Mouse (Mus musculus): ENCODE data around the gene Serinc5. TPM values are rescaled to one million over a fixed set of nuclear protein-coding genes. Genes with fewer than 3 reads are reported as not detected.
"Not testable (repeated sequence)": the region's sequence is repeated elsewhere in the genome, so short reads cannot be mapped to it uniquely, and the experiment has no call there.

The Serinc5 gene
- polyA plus RNA-seq, 1 experiment from 2014 or later: 14.1 TPM

GRCm38 (mm10) chr13:92675897-92676584 is 65.2 kb downstream of the Serinc5 start:
- no peaks in the 10 kb centered on the region for H3K27me3 ChIP-seq
- H3K4me2 ChIP-seq (replicated peaks): no peak overlapping the region
- H3K36me3 ChIP-seq: no peaks in the 10 kb centered on the region
- no peak overlapping the region for H3K4me3 ChIP-seq (replicated peaks)
- H3K27ac ChIP-seq: no peak overlapping the region
- H3K9me3 ChIP-seq: no peaks in the 10 kb centered on the region
- no peak for ATAC-seq
- no peak overlapping the region for H3K9ac ChIP-seq (replicated peaks)
- 0 out of 2 replicates have a peak, but pooled peaks cover 4% of the 10 kb centered on the region for H3K4me1 ChIP-seq (replicated peaks)
- WGBS: 78% methylated on average over 11 of the region's 11 CpGs

- H3K9me3 ChIP-seq: no peaks in the 10 kb centered on the region
- no peak for ATAC-seq
- no peak overlapping the region for H3K9ac ChIP-seq (replicated peaks)
- 74% methylated on average over 4 of the region's 4 CpGs for WGBS
- H3K4me1 ChIP-seq (replicated peaks): 0 out of 2 replicates have a peak, but pooled peaks cover 4% of the 10 kb centered on the region
- no peaks in the 10 kb centered on the region for H3K36me3 ChIP-seq
- no peak overlapping the region for H3K4me2 ChIP-seq (replicated peaks)
- H3K27me3 ChIP-seq: no peaks in the 10 kb centered on the region
- no peak overlapping the region for H3K4me3 ChIP-seq (replicated peaks)
- H3K27ac ChIP-seq: no peak overlapping the region
Measured at GRCm38 (mm10) chr13:92677656-92678055, 66.8 kb downstream of the Serinc5 start.

- ATAC-seq: no peak
- H3K36me3 ChIP-seq: no peaks in the 10 kb centered on the region
- H3K9ac ChIP-seq (replicated peaks): no peak overlapping the region
- WGBS: 77% methylated on average over 7 of the region's 7 CpGs
- 0 out of 2 replicates have a peak, but pooled peaks cover 4% of the 10 kb centered on the region for H3K4me1 ChIP-seq (replicated peaks)
- no peaks in the 10 kb centered on the region for H3K9me3 ChIP-seq
- H3K27me3 ChIP-seq: no peaks in the 10 kb centered on the region
- H3K4me3 ChIP-seq (replicated peaks): no peak overlapping the region
- no peak overlapping the region for H3K27ac ChIP-seq
- H3K4me2 ChIP-seq (replicated peaks): no peak overlapping the region
Measured at GRCm38 (mm10) chr13:92679661-92680060, 68.8 kb downstream of the Serinc5 start.

- no peaks in the 10 kb centered on the region for H3K9me3 ChIP-seq
- no peaks in the 10 kb centered on the region for H3K27me3 ChIP-seq
- H3K36me3 ChIP-seq: peaks cover 4% of the 10 kb centered on the region; the same call in 1 of the 2 replicates
- H3K4me1 ChIP-seq (replicated peaks): no peaks in the 10 kb centered on the region
- no peak for ATAC-seq
- H3K27ac ChIP-seq: no peak overlapping the region
- no peak overlapping the region for H3K4me2 ChIP-seq (replicated peaks)
- WGBS: 88% methylated on average over 2 of the region's 2 CpGs
- H3K9ac ChIP-seq (replicated peaks): no peak overlapping the region
- no peak overlapping the region for H3K4me3 ChIP-seq (replicated peaks)
Measured at GRCm38 (mm10) chr13:92681541-92681940, 70.7 kb downstream of the Serinc5 start.

- 59% methylated on average over 6 of the region's 6 CpGs for WGBS
- no peak overlapping the region for H3K4me2 ChIP-seq (replicated peaks)
Measured at GRCm38 (mm10) chr13:92682833-92683232, 71.9 kb downstream of the Serinc5 start.

GRCm38 (mm10) chr13:92683464-92683863 is 72.6 kb downstream of the Serinc5 start:
- H3K4me2 ChIP-seq (replicated peaks): no peak overlapping the region
- no peak overlapping the region for H3K4me3 ChIP-seq (replicated peaks)
- H3K9ac ChIP-seq (replicated peaks): no peak overlapping the region
- H3K36me3 ChIP-seq: peaks cover 13% of the 10 kb centered on the region
- no peak overlapping the region for H3K27ac ChIP-seq
- no peaks in the 10 kb centered on the region for H3K4me1 ChIP-seq (replicated peaks)
- ATAC-seq: no peak
- 80% methylated on average over 4 of the region's 4 CpGs for WGBS
- no peaks in the 10 kb centered on the region for H3K9me3 ChIP-seq
- no peaks in the 10 kb centered on the region for H3K27me3 ChIP-seq

More at GRCm38 (mm10) chr13:92682833-92683232, 71.9 kb downstream of the Serinc5 start:
- Histone ChIP-seq H3K27ac (no peak overlapping the region), H3K4me1 (replicated peaks) (no peaks in the 10 kb centered on the region), H3K9ac (replicated peaks) (no peak overlapping the region), H3K4me3 (replicated peaks) (no peak overlapping the region), H3K27me3 (no peaks in the 10 kb centered on the region), H3K36me3 (peaks cover 10% of the 10 kb centered on the region), H3K9me3 (no peaks in the 10 kb centered on the region)
- ATAC-seq: no peak

- Histone ChIP-seq H3K27ac (no peak overlapping the region), H3K9me3 (no peaks in the 10 kb centered on the region), H3K27me3 (no peaks in the 10 kb centered on the region), H3K9ac (replicated peaks) (no peak overlapping the region), H3K4me2 (replicated peaks) (no peak overlapping the region), H3K4me3 (replicated peaks) (no peak overlapping the region), H3K4me1 (replicated peaks) (no peaks in the 10 kb centered on the region), H3K36me3 (peaks cover 13% of the 10 kb centered on the region)
- ATAC-seq: no peak
- 83% methylated on average over 4 of the region's 4 CpGs for WGBS
Measured at GRCm38 (mm10) chr13:92684310-92684709, 73.4 kb downstream of the Serinc5 start.

- no peak overlapping the region for H3K9ac ChIP-seq (replicated peaks)
- ATAC-seq: no peak
Measured at GRCm38 (mm10) chr13:92685273-92685672, 74.4 kb downstream of the Serinc5 start.

GRCm38 (mm10) chr13:92687151-92687550 is 76.3 kb downstream of the Serinc5 start:
- not testable (repeated sequence) for H3K27ac ChIP-seq; H3K9ac ChIP-seq (replicated peaks); H3K27me3 ChIP-seq; H3K9me3 ChIP-seq; H3K4me3 ChIP-seq (replicated peaks); H3K4me2 ChIP-seq (replicated peaks); ATAC-seq; H3K4me1 ChIP-seq (replicated peaks)
- WGBS: 83% methylated on average over 1 of the region's 1 CpGs
- H3K36me3 ChIP-seq: peaks cover 13% of the 10 kb centered on the region

More at GRCm38 (mm10) chr13:92685273-92685672, 74.4 kb downstream of the Serinc5 start:
- H3K9me3 ChIP-seq: no peaks in the 10 kb centered on the region
- 88% methylated on average over 4 of the region's 4 CpGs for WGBS
- H3K27ac ChIP-seq: no peak overlapping the region
- H3K4me2 ChIP-seq (replicated peaks): no peak overlapping the region
- H3K27me3 ChIP-seq: no peaks in the 10 kb centered on the region
- H3K36me3 ChIP-seq: peaks cover 13% of the 10 kb centered on the region
- no peaks in the 10 kb centered on the region for H3K4me1 ChIP-seq (replicated peaks)
- H3K4me3 ChIP-seq (replicated peaks): no peak overlapping the region

- no peak for ATAC-seq
- no peak overlapping the region for H3K4me3 ChIP-seq (replicated peaks)
- no peaks in the 10 kb centered on the region for H3K27me3 ChIP-seq
- no peak overlapping the region for H3K9ac ChIP-seq (replicated peaks)
- no peak overlapping the region for H3K27ac ChIP-seq
- H3K4me1 ChIP-seq (replicated peaks): no peaks in the 10 kb centered on the region
- no peaks in the 10 kb centered on the region for H3K9me3 ChIP-seq
- peaks cover 13% of the 10 kb centered on the region for H3K36me3 ChIP-seq
- 92% methylated on average over 2 of the region's 2 CpGs for WGBS
- H3K4me2 ChIP-seq (replicated peaks): no peak overlapping the region
Measured at GRCm38 (mm10) chr13:92689061-92689460, 78.2 kb downstream of the Serinc5 start.

GRCm38 (mm10) chr13:92693866-92694550 is 83.1 kb downstream of the Serinc5 start:
- H3K4me3 ChIP-seq (replicated peaks): no peak overlapping the region
- H3K4me2 ChIP-seq (replicated peaks): no peak overlapping the region
- WGBS: 85% methylated on average over 10 of the region's 10 CpGs
- H3K36me3 ChIP-seq: no peaks in the 10 kb centered on the region
- H3K27me3 ChIP-seq: no peaks in the 10 kb centered on the region
- ATAC-seq: no peak
- no peaks in the 10 kb centered on the region for H3K9me3 ChIP-seq
- peaks cover 10% of the 10 kb centered on the region; the same call in 1 of the 2 replicates for H3K4me1 ChIP-seq (replicated peaks)
- H3K9ac ChIP-seq (replicated peaks): no peak overlapping the region
- no peak overlapping the region for H3K27ac ChIP-seq

- Histone ChIP-seq H3K36me3 (no peaks in the 10 kb centered on the region), H3K4me3 (replicated peaks) (no peak overlapping the region), H3K4me1 (replicated peaks) (peaks cover 12% of the 10 kb centered on the region; the same call in 1 of the 2 replicates), H3K4me2 (replicated peaks) (no peak overlapping the region), H3K9ac (replicated peaks) (no peak overlapping the region), H3K27me3 (no peaks in the 10 kb centered on the region), H3K9me3 (no peaks in the 10 kb centered on the region), H3K27ac (no peak overlapping the region)
- ATAC-seq: peak; percentile 68
- WGBS: 41% methylated on average over 5 of the region's 5 CpGs
Measured at GRCm38 (mm10) chr13:92696491-92696939, 85.6 kb downstream of the Serinc5 start.

Measured in midbrain, embryonic 13.5 days (tissue).